Mouse (Mus musculus) heart, embryonic 11.5 days (tissue): ENCODE results near the gene Mark4. TPM values are rescaled to one million over a fixed set of nuclear protein-coding genes. Genes with fewer than 3 reads are reported as not detected.

Experiments
- ATAC-seq: fragments of 200-750 bp; cut with Nextera tagmentation; replicated peaks from 2 replicates; pipeline ENCODE4 v1.8.0; 2017; ENCODE audit warnings: moderate library complexity; ENCODE audit not compliant: insufficient number of reproducible peaks, low FRiP score, low TSS enrichment
- H3K27ac ChIP-seq: fragments of 300-500 bp; sonication (generic); 2 replicates; pipeline ENCODE4 v1.5.1; 2014; ENCODE audit warnings: mild to moderate bottlenecking, low read depth, low read length
- H3K27me3 ChIP-seq: fragments of 300-500 bp; sonication (generic); 2 replicates; pipeline ENCODE4 v1.6.1; 2014; ENCODE audit warnings: mild to moderate bottlenecking, low read length, mixed read lengths; ENCODE audit not compliant: control insufficient read depth, insufficient read depth
- H3K36me3 ChIP-seq: fragments of 300-500 bp; sonication (generic); 2 replicates; pipeline ENCODE4 v1.6.1; 2014; ENCODE audit warnings: mild to moderate bottlenecking, low read length, moderate library complexity, mixed read lengths; ENCODE audit not compliant: control insufficient read depth, insufficient read depth
- H3K4me1 ChIP-seq: fragments of 300-500 bp; sonication (generic); 2 replicates; pipeline ENCODE4 v1.6.1; 2014; ENCODE audit warnings: low read length; ENCODE audit not compliant: control insufficient read depth, insufficient read depth
- H3K4me2 ChIP-seq: fragments of 300-500 bp; sonication (generic); 2 replicates; pipeline ENCODE4 v1.6.1; 2014; ENCODE audit warnings: mild to moderate bottlenecking, moderate library complexity
- H3K4me3 ChIP-seq: fragments of 300-500 bp; sonication (generic); 2 replicates; pipeline ENCODE4 v1.5.1; 2014; ENCODE audit warnings: low read depth, low read length
- H3K9ac ChIP-seq: fragments of 300-500 bp; sonication (generic); 2 replicates; pipeline ENCODE4 v1.6.1; 2014; ENCODE audit warnings: mild to moderate bottlenecking, low read depth, low read length, moderate library complexity
- H3K9me3 ChIP-seq: fragments of 300-500 bp; sonication (generic); replicated peaks from 2 replicates; pipeline ENCODE4 v1.6.1; 2016; ENCODE audit warnings: low read length; ENCODE audit not compliant: control insufficient read depth
- WGBS: fragments of 180-500 bp; shearing (Covaris S2); extraction: QIAGEN DNeasy Blood & Tissue Kit; methylation state at CpG from one replicate; pipeline ENCODE4 v1.1.7; 2014; ENCODE audit not compliant: insufficient replicate concordance; 5-methylcytosine and 5-hydroxymethylcytosine counted together
- polyA plus RNA-seq: library from polyadenylated mRNA; unstranded; fragments of >200 nt; fragmentation: Nextera tagmentation; extraction: Ambion mirVana; gene quantifications from 2 replicates; pipeline ENCODE4 v1.2.1, GENCODE M21; 2014

Mark4 gene
- polyA plus RNA-seq, 1 experiment from 2014 or later, result 9.7 TPM

- 20% methylated on average over 14 of the region's 14 CpGs for WGBS
These were observed 19.2 kb upstream of the Mark4 start for GRCm38 (mm10) chr7:19477624-19478384.

GRCm38 (mm10) chr7:19477084-19477483 lies 18.5 kb upstream of the Mark4 start:
- H3K9ac ChIP-seq, result no peak overlapping the region
- ATAC-seq, result no peak
- peaks cover 28% of the 10 kb centered on the region for H3K27me3 ChIP-seq
- H3K9me3 ChIP-seq, result no peaks in the 10 kb centered on the region
- H3K4me3 ChIP-seq, result no peak overlapping the region
- no peak overlapping the region for H3K27ac ChIP-seq
- H3K4me1 ChIP-seq, result 0 out of 2 replicates have a peak, but pooled peaks cover 3% of the 10 kb centered on the region
- no peak overlapping the region for H3K4me2 ChIP-seq
- H3K36me3 ChIP-seq, result no peaks in the 10 kb centered on the region
- 48% methylated on average over 2 of the region's 2 CpGs for WGBS

More at GRCm38 (mm10) chr7:19477624-19478384, 19.2 kb upstream of the Mark4 start:
- Histone ChIP-seq H3K4me1 (0 out of 2 replicates have a peak, but pooled peaks cover 3% of the 10 kb centered on the region), H3K9me3 (no peaks in the 10 kb centered on the region), H3K27ac (no peak overlapping the region), H3K9ac (no peak overlapping the region), H3K4me3 (no peak overlapping the region), H3K36me3 (no peaks in the 10 kb centered on the region), H3K27me3 (peaks cover 21% of the 10 kb centered on the region), H3K4me2 (no peak overlapping the region)
- ATAC-seq, result no peak

GRCm38 (mm10) chr7:19473875-19474443 lies 15.3 kb upstream of the Mark4 start:
- 2% methylated on average over 76 of the region's 89 CpGs for WGBS
- Histone ChIP-seq H3K4me3 (peak overlapping the region; percentile 56), H3K9me3 (no peaks in the 10 kb centered on the region), H3K4me2 (peak overlapping the region; percentile 85), H3K36me3 (no peaks in the 10 kb centered on the region), H3K4me1 (0 out of 2 replicates have a peak, but pooled peaks cover 3% of the 10 kb centered on the region), H3K9ac (peak overlapping the region; percentile 74), H3K27ac (no peak overlapping the region), H3K27me3 (peaks cover 50% of the 10 kb centered on the region)
- ATAC-seq, result peak; percentile 70

GRCm38 (mm10) chr7:19472403-19472802 lies 13.8 kb upstream of the Mark4 start:
- Histone ChIP-seq H3K9me3 (no peaks in the 10 kb centered on the region), H3K4me3 (no peak overlapping the region), H3K9ac (no peak overlapping the region), H3K4me2 (no peak overlapping the region; the same call in 1 of the 2 replicates), H3K27me3 (peaks cover 50% of the 10 kb centered on the region), H3K27ac (no peak overlapping the region), H3K36me3 (no peaks in the 10 kb centered on the region), H3K4me1 (0 out of 2 replicates have a peak, but pooled peaks cover 3% of the 10 kb centered on the region)
- 29% methylated on average over 4 of the region's 4 CpGs for WGBS
- ATAC-seq, result no peak

- no peak overlapping the region for H3K4me3 ChIP-seq
- ATAC-seq, result no peak
- no peaks in the 10 kb centered on the region for H3K9me3 ChIP-seq
- no peak overlapping the region for H3K9ac ChIP-seq
- no peak overlapping the region for H3K27ac ChIP-seq
- 0 out of 2 replicates have a peak, but pooled peaks cover 6% of the 10 kb centered on the region for H3K4me1 ChIP-seq
- no peak overlapping the region for H3K4me2 ChIP-seq
- WGBS, result 15% methylated on average over 14 of the region's 14 CpGs
- peaks cover 49% of the 10 kb centered on the region for H3K27me3 ChIP-seq
- no peaks in the 10 kb centered on the region for H3K36me3 ChIP-seq
These were observed 11.7 kb upstream of the Mark4 start for GRCm38 (mm10) chr7:19470308-19470707.

- Histone ChIP-seq H3K4me1 (0 out of 2 replicates have a peak, but pooled peaks cover 6% of the 10 kb centered on the region), H3K9ac (no peak overlapping the region), H3K27me3 (peaks cover 50% of the 10 kb centered on the region), H3K4me3 (no peak overlapping the region), H3K36me3 (no peaks in the 10 kb centered on the region), H3K9me3 (no peaks in the 10 kb centered on the region), H3K27ac (no peak overlapping the region), H3K4me2 (peak overlapping the region; percentile 11; the same call in 1 of the 2 replicates)
- no peak for ATAC-seq
- 27% methylated on average over 23 of the region's 23 CpGs for WGBS
These were observed 10.8 kb upstream of the Mark4 start for GRCm38 (mm10) chr7:19469404-19469803.

GRCm38 (mm10) chr7:19468279-19468678 lies 9.7 kb upstream of the Mark4 start:
- Histone ChIP-seq H3K4me2 (no peak overlapping the region), H3K27me3 (peaks cover 41% of the 10 kb centered on the region), H3K36me3 (no peaks in the 10 kb centered on the region), H3K4me1 (0 out of 2 replicates have a peak, but pooled peaks cover 3% of the 10 kb centered on the region), H3K9ac (no peak overlapping the region), H3K4me3 (no peak overlapping the region), H3K27ac (no peak overlapping the region), H3K9me3 (no peaks in the 10 kb centered on the region)
- WGBS, result 64% methylated on average over 12 of the region's 12 CpGs
- ATAC-seq, result no peak

- Histone ChIP-seq H3K27me3 (peaks cover 34% of the 10 kb centered on the region), H3K9me3 (no peaks in the 10 kb centered on the region), H3K36me3 (no peaks in the 10 kb centered on the region), H3K9ac (no peak overlapping the region), H3K4me3 (no peak overlapping the region), H3K27ac (no peak overlapping the region), H3K4me1 (peaks cover 7% of the 10 kb centered on the region), H3K4me2 (no peak overlapping the region)
- ATAC-seq, result no peak
- WGBS, result 42% methylated on average over 6 of the region's 6 CpGs
These were observed 9.0 kb upstream of the Mark4 start for GRCm38 (mm10) chr7:19467638-19468037.
